Mouse (Mus musculus): Measurements from ENCODE around the gene Gm48551.

The Gm48551 gene

DNA sequence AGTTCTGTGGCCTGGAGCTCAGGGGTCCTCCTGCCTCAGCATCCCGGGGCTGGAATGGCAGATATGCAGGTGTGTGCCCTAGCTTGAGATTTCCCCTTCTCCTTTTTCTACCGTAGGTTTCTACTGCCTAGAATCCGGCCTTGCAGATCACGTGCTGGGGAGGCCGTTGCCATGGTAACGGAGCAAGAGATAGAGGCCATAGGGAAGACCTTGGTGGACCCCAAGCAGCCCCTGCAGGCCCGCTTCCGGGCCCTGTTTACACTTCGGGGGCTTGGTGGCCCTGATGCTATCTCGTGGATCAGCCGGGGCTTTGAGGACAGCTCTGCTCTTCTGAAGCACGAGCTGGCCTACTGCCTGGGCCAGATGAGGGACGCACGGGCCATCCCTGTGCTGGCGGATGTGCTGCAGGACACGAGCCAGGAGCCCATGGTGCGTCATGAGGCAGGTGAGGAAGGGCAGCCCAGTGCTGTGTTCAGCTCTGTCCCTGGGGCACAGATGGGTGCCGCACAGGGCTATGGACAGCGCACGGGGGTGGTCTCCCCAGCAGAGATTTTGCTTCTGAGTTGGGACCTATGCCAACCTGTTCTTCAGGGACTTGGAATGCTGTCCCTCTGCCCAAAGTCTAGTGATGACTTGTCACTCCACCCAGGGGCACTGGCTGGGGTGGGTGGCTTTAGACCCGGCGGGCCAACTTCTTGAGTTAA lies 1.5 kb downstream of the Gm48551 start:
- no peak for DNase-seq

DNA sequence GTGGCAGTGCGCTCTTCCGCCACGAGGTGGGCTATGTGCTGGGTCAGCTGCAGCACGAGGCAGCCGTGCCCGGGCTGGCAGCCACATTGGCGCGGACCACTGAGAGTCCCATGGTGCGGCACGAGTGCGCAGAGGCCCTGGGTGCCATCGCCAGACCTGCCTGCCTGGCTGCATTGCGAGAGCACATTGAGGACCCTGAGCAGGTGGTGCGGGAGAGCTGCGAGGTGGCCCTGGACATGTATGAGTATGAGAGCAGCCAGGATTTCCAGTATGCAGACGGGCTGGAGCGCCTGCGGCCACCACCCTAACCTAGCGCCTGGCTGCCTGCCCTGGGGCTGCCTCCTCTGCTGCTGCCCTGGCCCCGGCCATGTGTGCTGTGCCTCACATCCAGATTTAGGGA lies 3.5 kb downstream of the Gm48551 start:
- DNase-seq: no peak

DNA sequence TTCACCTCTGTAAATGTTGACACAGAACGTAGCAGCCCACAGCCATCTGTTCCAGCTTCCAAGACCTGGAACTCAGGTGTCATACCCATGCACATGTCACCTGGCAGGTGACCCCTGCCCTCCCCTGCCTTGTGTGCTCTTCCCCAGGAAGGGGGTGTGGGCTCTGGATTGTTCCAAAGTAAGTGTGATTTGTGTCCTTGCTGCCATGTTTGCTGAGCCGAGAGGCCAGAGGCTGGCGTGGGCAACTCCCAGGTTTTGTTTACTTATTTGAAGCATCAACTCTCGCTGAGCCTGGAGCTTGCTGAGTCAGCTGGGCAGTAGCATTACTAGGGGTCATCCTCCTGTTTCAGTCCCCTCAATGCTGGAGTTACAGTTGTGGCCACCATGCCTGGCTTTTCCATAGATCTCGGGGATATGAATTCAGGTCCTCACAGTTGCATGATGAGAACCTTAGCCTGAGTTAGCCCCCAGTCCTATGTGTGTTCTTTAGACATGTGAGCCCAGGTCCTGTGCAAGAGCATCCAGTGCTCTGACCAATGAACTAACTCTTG lies 4.3 kb downstream of the Gm48551 start, which contains the start of gene Gm48552:
Gene Gm48552, plus strand, starts transcription at position 501 of the 551 bp plus-strand sequence.
- DNase-seq: no peak

DNA sequence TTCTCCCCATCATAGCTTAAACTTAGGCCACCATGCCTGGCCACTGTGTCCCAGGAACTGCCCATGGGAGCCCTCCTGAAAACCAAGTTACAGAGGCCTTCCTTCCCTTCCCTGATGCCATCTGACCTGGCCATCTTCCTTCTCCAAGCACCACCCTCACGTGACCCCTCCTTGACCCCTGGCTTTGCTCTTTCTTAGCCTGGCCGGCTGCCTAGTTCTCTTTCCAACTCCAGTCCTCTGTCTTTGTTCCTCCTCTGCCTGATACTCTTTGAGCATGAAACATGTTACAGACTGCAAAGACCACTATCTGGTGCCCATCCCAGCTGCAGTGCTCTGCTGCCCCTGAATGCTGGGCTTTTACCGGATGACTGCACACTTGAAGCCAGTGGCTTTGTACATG lies 5.1 kb downstream of the Gm48551 start:
- DNase-seq: peak; percentile 58

DNA sequence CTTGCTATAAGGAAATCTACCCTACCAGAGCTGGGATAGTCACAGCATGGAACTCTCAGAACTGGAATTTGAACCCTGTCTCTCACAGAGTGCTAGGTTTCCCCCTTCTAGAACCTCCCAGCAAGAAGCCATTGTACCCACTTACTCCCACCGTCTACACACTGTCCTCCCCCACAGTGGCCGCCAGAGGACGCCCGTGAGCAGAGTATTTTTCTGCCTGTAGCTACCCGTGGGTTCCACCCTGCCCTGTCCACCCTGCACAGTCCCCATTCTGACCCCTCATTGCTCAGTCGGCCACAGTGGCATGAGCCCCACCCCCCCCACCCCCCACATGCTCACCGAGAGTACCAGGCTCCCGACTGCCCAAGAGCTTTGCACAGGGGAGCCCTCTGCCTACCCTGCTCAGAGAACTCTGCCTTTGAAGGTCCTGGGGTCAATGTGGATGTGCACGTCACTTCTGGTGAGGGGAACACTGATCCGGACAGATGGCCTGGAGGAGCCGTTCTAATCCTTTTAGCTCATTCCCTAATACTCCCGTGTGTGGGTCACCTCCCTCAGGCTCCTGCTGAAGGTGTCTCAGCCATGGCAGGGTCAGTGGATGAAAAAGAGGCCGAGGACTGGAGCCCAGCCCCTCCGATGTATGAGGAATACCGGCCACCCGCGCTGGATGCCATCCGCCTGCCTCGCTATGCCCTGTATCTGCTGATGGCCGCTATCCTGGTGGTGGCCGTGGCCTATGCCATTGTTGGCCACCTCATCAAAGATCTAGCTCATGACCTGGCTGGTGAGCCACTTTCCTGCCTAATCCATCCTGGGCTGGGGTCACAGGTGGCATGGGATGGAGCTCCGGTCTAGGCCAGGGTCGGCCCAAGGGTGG lies 5.8 kb downstream of the Gm48551 start:
- peak; percentile 81 for DNase-seq

DNA sequence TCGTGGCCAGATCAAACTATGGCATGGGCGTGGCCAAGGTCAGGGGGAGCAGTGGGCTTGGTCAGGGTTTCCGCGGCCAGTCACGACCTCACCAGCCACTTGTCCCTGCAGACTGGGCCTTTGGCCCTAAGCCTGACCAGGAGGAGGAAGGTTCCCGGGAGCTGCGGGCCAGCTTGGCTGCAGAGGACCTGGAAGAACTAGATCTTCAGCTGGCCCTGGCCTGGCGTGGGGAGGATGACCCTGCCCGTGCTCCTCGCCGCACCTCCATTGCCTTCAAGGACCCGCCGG lies 6.4 kb downstream of the Gm48551 start:
- no peak for DNase-seq

DNA sequence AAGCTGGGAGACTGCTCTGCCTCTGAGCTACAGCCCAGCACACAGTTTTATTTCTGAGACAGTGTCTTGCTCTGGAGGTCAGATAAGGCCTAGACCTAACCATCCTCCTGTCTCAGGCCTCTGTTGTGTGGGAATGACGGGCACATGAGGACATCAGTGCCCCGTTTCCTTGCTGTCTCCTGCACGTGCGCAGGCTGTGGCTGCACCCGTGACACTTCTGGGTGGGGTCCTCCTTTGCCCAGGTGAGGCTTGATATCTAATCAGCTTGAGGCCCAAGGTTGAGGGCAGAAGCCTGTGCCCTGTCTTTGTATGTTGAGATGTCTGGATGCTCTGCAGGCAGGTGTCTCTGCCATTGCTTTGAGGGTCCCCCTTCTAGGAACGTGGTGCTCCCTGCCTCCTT lies 8.0 kb downstream of the Gm48551 start:
- no peak for DNase-seq

DNA sequence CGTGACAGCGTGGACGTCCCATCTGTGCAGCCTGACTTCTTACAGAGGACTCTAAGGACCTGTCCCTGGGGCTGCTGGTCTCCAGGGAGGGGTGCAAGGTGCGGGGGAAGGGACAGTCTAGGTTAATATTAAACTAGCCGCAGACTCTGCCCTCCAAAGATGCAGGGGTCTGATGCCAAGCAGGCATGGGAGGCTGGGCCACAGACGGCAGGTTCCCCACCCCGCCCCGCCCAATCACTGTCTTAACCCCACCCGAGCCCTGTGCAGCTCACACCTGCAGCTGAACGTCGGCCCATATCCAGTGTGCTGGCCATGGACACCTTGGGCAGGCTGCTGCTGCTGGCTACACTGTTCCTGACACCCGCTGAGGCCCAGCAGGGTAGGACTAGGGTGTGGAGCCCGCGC lies 8.5 kb downstream of the Gm48551 start, which contains the start of gene Smim24:
Gene Smim24, plus strand, starts transcription at position 271 of the 405 bp plus-strand sequence.
- DNase-seq: peak; percentile 82

DNA sequence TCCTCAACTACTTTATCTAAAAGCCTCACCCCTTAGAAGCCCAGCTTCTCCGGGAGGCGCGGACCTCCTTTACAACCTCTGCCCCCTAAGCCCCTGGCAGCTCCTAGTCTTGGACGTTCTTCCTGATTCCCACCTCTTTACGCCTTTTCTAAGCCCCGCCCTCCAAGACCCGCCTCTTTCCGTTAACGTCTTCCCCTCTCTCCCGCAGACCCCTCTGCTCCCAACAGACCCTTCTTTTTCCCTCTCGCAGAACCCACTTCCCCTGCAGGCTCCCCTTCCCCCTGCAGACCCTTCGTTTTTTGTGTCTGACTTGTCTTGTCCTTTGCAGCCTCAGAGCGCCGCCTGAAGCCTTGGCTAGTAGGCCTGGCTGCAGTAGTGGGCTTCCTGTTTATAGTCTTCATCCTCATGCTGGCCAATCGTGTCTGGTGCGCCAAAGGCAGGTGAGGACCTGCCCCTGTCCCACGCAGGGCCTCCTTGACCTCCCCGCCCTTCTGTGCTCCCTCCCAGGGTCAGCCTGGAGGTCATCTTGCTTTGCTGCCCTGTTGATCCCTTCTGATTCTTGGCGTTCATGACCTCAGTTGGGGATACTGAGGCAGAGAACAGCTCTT lies 9.3 kb downstream of the Gm48551 start:
- DNase-seq: peak; percentile 66

DNA sequence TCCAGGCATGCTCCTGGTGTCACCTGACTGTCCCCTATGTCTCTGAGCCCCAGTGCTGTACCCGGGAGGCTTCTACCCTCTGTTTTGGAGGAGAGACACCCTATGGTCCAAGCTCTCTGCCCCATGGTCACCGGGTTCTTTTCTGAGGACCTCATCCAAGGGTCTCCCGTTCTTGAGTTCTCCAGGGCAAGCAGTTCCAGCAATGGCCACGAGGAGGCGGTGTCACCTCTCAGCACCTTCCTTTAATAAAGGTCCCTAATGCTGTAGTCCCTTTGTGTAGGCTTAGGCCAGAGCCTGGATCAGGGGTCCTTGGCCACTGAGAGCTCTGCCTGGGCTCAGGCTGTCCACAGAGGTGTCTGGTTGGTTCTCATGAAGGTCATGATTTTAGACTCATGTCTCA lies 10.9 kb downstream of the Gm48551 start:
- peak; percentile 77 for DNase-seq

DNA sequence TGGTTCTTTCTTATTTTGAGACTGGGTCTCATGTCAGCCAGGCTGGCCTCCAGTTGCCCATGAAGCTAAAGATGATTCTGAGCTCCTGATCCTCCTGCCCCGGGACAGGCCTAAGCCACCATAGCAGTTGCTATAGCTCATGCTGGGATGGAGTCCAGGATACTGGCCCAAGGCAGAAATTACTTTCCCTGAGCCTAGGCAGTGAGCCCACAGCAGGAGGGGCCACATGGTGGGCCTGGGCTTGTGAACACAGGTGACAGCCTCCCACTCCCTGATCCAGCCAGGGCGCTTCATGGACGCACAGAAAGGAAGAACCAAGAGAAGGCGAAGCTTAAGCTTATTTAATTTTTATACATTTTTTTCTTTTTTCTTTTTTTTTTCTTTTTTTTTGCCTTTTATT lies 11.6 kb downstream of the Gm48551 start:
- DNase-seq: no peak

DNA sequence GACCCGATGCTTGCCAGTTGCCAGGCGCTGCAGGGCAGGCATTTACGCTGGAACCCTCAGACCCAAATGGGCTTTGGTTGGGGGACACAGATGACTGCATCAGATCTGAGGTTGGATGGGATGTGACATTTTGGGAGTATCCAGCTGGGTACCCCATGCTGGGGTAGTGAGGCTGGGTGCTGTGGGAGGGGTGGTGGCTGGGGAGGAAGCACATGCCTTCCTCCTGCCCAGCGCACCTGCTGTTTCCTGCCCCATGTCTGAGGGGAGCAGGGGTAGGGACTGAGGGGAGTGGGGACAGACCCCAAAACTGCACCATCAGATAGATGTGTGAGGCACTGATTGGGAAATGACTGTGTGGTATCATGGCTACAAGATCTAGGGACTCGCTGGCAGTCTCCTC lies 12.5 kb downstream of the Gm48551 start:
- no peak for DNase-seq

DNA sequence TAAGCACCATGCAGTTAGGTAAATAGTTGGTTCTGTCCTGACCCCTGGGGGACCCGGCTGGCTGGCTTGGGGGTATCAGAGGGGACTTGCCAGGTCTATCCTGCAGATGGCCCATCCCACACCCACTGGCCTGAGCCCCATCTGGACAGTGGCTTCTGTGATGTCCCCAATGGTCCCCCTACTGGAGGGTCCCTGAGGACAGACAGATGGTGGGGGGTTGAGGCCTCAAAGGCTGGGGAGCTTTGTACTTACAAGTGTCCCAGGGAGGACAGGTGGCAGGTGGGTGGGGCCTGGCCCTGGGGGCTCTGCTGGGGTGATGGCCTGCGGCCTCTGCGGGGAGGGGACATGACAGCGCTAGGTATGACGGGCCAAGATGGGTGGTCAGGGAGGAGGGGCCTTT lies 15.0 kb downstream of the Gm48551 start:
- DNase-seq: no peak

DNA sequence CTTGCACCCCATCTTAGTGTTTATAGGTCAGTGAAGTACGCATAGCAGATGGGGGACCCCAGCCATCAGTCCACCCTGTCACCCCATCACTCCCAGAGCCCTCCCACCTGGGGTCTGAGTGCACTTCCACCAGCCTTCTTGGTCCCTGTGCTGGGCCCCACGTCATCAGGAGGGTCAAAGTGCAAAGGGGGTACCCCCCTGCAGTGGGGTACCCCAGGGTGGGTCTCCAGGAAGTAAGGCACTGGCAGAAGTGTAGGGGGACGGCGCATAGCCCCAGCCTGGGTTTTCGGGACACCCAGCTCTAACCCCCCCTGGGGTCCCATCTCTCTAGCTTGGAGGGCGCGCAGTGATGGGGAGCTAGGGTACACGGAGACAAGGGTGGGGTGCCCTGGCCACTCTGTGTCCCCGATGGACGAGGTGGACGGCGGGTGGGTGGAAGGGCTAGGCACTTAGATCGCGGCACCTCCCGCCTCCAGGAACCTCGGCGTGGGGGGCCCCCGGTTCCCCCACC lies 15.6 kb downstream of the Gm48551 start:
- DNase-seq: no peak

DNA sequence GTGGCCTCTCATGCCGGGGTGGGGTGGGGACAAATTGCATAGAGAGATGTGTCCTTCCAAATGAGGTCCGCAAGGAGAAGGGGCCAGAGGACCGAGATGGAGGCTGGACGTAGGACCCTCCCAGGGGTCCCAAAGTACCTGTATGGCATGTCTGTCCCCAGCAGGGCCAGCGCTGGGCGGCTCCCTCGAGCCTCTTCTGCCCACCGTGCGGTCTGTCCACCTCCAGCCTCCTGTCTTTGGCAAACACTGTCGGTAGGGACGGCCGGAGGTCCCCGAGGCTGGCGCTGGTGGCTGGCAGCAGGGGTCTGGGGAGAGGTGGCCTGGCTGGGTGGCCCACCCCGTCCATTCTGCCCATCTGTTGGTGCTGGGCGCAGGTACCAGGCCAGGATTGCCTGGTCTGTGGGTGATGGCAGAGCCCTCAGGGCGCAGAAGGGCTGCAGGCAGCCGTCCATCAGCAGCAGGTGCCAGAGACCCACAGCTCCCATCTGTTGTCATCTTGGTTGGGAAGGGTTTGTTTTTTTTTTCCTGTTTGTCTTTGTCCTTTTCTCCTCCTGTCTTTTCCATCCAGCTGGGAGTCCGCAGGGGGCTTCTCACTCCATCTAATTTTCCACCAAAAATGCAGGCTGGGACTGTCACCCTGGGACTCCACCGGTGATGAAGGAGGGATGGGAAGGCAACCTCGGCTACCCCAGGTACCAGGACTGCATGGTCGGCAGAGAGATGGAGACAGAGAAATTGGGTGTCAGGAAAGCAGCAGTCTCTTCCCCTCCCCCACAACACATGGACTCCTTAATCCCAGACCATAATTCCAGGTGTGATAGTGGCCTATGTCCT lies 16.3 kb downstream of the Gm48551 start:
- DNase-seq: no peak

DNA sequence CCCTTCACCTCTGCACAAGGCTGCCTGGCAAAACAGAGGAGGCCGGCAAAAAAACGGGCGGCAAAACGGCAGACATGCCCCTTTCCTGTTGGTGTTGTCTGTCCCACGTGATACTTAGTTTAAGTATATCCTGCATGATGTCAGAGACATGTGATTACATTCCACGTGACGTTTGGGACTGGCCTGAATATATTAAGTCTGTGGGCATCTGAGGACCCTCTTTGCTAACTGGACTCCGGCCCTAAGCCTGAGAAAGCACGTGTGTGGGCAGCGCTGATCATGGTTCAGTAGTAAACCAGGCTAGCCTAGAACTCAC lies 16.9 kb downstream of the Gm48551 start:
- DNase-seq: no peak

DNA sequence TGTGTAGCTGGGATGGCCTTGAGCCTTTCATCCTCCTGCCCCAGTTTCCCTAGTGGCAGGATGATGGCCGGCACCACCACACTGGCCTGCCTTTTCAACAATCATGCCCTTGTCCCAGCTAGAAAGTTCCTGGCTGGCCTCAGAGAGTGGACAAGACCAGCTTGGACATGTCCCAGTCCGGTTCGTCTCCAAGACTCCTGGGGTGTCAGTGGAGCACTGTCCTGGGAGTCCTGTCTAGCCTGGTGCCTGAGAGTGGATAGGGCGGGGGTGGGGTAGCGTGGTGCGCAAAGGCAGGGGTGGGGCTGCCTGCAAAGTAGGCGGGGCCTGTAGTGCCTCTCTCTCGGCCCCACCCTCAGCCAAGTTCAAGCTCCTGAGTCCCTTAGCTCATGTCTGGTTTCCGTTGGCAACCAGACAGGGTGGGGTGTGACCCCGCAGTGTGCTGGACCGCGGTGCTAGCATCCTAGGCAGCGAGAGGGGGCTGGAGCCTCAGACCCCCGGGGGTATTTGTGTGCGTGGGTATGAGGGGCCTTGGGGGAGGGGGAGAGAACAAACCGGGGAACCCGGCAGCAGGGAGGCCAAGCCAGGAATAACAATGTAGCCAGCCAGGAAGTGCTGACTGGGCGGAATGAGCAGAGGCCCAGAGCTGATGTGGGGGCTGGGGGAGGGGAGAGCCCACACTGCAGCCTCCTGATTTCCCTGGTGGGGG lies 17.4 kb downstream of the Gm48551 start:
- DNase-seq: peak; percentile 90

DNA sequence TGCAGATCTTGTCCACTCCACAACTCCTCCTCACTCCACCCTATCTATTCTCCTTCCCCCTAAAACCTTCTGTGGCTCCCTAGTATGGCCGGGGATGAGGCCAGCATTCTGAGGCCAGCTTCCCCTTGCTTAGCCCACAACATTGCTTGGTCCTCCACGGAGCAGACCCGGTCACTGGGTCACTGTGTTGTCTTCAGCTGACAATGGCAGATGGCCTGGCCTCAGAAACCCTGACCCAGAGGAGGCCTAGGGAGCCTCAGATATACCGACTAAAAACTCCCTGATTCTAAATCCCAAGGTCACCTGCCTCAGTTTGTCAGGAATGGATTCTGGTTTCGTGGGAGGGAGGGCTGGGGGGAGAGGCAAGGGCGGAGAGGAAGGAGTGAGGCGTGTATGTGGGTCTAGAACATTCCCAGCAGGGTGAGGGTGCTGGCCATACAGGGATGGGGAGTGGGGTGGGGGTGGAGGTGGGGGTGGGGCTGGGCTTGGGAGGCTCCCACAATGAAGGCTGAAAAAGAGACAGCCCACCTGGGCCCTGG lies 18.0 kb downstream of the Gm48551 start:
- no peak for DNase-seq

DNA sequence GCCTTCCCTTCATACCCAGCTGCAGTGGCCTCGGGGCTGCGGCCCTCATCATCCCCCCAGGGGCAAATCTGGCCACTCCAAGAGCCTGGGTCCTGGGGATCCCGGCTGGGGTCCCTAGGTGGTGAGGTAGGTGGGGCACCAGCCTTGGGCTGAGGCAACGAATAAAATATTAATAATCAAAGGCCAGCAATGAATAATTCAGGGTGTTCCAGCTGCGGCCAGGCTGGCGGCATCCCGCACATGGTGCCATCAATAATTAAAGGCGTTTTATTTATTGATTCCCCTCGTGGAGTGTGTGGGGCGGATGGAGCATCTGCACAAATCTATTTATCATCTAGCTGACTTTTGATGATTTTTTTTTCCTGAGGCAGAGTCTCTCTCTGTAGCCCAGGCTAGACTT lies 19.2 kb downstream of the Gm48551 start:
- no peak for DNase-seq

DNA sequence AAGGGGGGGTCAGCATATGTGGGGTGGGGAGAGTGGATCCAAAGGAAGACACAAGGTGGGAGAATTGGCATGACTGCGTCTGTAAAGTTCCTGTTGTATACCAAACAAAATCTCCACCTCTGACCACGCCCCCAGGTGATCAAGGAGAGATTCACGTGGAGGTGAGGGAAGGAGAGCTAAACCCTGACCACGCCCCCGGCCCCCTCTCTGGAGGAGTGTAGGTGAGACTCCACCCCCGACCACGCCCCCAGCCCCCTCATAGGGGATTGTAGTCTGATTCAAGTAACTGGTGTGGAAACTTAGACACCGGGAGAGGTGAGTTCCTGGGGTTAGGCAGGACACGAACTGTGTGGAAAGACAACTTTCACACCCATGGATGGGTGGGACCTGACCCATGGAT lies 19.8 kb downstream of the Gm48551 start:
- no peak for DNase-seq

DNA sequence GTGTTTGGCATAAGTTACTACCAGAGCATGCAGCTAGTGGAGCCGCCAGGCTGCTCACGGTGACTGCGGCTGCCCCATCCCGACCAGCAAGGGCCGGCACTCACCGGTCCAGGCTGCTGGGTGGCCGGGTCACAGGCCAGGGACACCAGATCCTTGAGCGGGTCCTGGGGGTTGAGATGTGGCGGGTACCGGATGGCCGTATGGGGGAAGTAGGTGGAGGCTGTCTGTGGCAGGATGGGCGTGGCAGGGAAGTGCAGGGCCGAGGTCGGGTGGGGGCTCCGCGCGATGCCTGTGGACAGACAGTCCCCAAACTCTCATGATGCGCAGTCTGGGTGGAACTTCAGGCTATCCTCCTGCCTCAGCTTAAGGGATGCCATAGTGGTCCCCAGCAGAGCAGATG lies 20.5 kb downstream of the Gm48551 start:
- peak; percentile 67 for DNase-seq
